In the genomic region with DNA sequence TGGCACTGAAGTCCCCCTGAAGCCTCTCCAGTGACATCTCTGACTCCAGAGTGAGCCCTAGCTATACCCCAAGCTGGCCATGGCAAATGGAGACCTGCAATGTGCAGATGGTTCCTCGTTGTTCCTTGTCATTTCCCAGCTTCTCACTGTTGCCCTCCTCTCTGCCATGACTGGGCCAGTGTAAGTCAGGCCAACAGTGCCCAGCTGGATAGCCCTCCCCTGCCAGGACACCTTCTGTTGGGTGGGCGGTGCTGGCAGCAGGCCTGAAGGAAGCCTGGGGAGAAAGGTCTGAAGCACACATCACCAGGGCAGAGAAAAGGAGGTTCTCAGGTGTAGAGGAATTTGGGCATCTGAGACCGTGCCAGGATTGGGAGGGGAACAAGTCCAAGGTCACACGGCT, we compare ENCODE assay signal across 23 mouse cellular contexts. TPM values are rescaled to one million over a fixed set of nuclear protein-coding genes. Genes with fewer than 3 reads are reported as not detected.
DNase-seq lines count a peak whose midpoint lies in the region; ATAC-seq and TF ChIP-seq lines count a peak whose summit lies in the region.
"Had no signal": no experiment of that assay in that cellular context is flagged by ENCODE, and none has a peak within 500 bp of the region (broad histone marks: within the 10 kb centered on the region; RNA-seq: fewer than 3 reads in every experiment).

No protein-coding gene starts in this region.

- intact Hi-C loops in gastrocnemius, postnatal 14 days (cut with DNase I; ENCODE audit: low total_unique reads), result no loop called here

- H3K4me1 ChIP-seq in cerebellum, adult 2 months (ENCODE audit: control insufficient read depth, insufficient read depth, low read length), result peaks cover 17% of the 10 kb centered on the region
- no peaks in the 10 kb centered on the region for H3K4me1 ChIP-seq in intestine, embryonic 15.5 days (replicated peaks)
- no peaks in the 10 kb centered on the region for H3K4me1 ChIP-seq in forebrain, embryonic 12.5 days
- H3K4me1 ChIP-seq: forebrain, embryonic 15.5 days had no signal

- 10% methylated on average over 4 of the region's 4 CpGs for WGBS in cerebellum, adult 2 months
- 82% methylated on average over 4 of the region's 4 CpGs for WGBS in intestine, embryonic 15.5 days
- whole genome bisulfite sequencing in forebrain, embryonic 12.5 days, result 84% methylated on average over 4 of the region's 4 CpGs

- TF ChIP-seq CTCF in cerebellum, adult 2 months (IDR thresholded peaks at IDR 0.05; ENCODE audit: borderline replicate concordance, insufficient read depth, low read depth, low read length), result no peak

- ATAC-seq in intestine, embryonic 15.5 days, result no peak
- ATAC-seq in forebrain, embryonic 12.5 days (ENCODE audit: low FRiP score), result no peak
- ATAC-seq: forebrain, embryonic 15.5 days; hindbrain, postnatal 0 days had no signal

- H3K4me3 ChIP-seq in cerebellum, adult 2 months (replicated peaks; ENCODE audit: insufficient read depth, low read depth, low read length), result peak overlapping the region; percentile 18
- no peak overlapping the region for H3K4me3 ChIP-seq in intestine, embryonic 15.5 days (replicated peaks)
- no peak overlapping the region for H3K4me3 ChIP-seq in forebrain, embryonic 12.5 days (replicated peaks)
- H3K4me3 ChIP-seq: embryonic facial prominence, embryonic 15.5 days; erythroblast, embryonic 14.5 days; forebrain, embryonic 10.5 days; forebrain, embryonic 15.5 days; heart, adult 2 months; heart, embryonic 15.5 days; hindbrain, embryonic 13.5 days had no signal

- no peaks in the 10 kb centered on the region for H3K9me3 ChIP-seq in intestine, embryonic 15.5 days
- H3K9me3 ChIP-seq in forebrain, embryonic 12.5 days, result no peaks in the 10 kb centered on the region
- H3K9me3 ChIP-seq: embryonic facial prominence, embryonic 15.5 days; forebrain, embryonic 10.5 days; forebrain, embryonic 15.5 days; heart, embryonic 15.5 days; hindbrain, embryonic 13.5 days had no signal

- peak overlapping the region; percentile 99 for H3K27ac ChIP-seq in cerebellum, adult 2 months (ENCODE audit: insufficient read depth, low read length)
- H3K27ac ChIP-seq in intestine, embryonic 15.5 days, result no peak overlapping the region
- H3K27ac ChIP-seq in forebrain, embryonic 12.5 days, result no peak overlapping the region
- H3K27ac ChIP-seq: embryonic facial prominence, embryonic 15.5 days; forebrain, embryonic 10.5 days; forebrain, embryonic 15.5 days; heart, adult 2 months; heart, embryonic 15.5 days; hindbrain, embryonic 13.5 days; hindbrain, postnatal 0 days had no signal

- H3K27me3 ChIP-seq in cerebellum, adult 2 months (ENCODE audit: control insufficient read depth, insufficient read depth, low read length), result no peaks in the 10 kb centered on the region
- peaks cover 28% of the 10 kb centered on the region for H3K27me3 ChIP-seq in intestine, embryonic 15.5 days (replicated peaks)
- H3K27me3 ChIP-seq in forebrain, embryonic 12.5 days, result peaks cover 36% of the 10 kb centered on the region
- H3K27me3 ChIP-seq: forebrain, embryonic 15.5 days had no signal

- H3K9ac ChIP-seq in intestine, embryonic 15.5 days, result no peak overlapping the region
- no peak overlapping the region for H3K9ac ChIP-seq in forebrain, embryonic 12.5 days
- H3K9ac ChIP-seq: embryonic facial prominence, embryonic 15.5 days; forebrain, embryonic 15.5 days; heart, embryonic 15.5 days; hindbrain, embryonic 13.5 days had no signal

- peak; percentile 91 for DNase-seq in cerebellum, adult 11 months
- peak; percentile 95 to 96 for DNase-seq in cerebellum, adult 2 months
- DNase-seq in cerebellum, postnatal 10 days, result peak; percentile 84 to 93
- DNase-seq in thymus, postnatal 36 days, result no peak
- DNase-seq in gastrocnemius, postnatal 14 days, result no peak
- DNase-seq: adrenal gland, adult 2 months; adrenal gland, postnatal 25 days; embryo, embryonic 11 days; heart, adult 2 months; heart, postnatal 14 days; kidney, adult 18-20 months had no signal

- no peak overlapping the region for H3K4me2 ChIP-seq in intestine, embryonic 15.5 days (replicated peaks)
- no peak overlapping the region for H3K4me2 ChIP-seq in forebrain, embryonic 12.5 days
- H3K4me2 ChIP-seq: embryonic facial prominence, embryonic 15.5 days; forebrain, embryonic 15.5 days; heart, embryonic 11.5 days; heart, embryonic 15.5 days; hindbrain, embryonic 13.5 days had no signal

- TF ChIP-seq POLR2A in cerebellum, adult 2 months (IDR thresholded peaks at IDR 0.05; ENCODE audit: borderline replicate concordance, insufficient read depth, low read length), result peak; percentile 52; the same call in 1 of the 2 replicates

- no peaks in the 10 kb centered on the region for H3K36me3 ChIP-seq in intestine, embryonic 15.5 days
- H3K36me3 ChIP-seq in forebrain, embryonic 12.5 days (replicated peaks), result no peaks in the 10 kb centered on the region
- H3K36me3 ChIP-seq: embryonic facial prominence, embryonic 15.5 days; forebrain, embryonic 10.5 days; forebrain, embryonic 15.5 days; heart, embryonic 15.5 days; hindbrain, embryonic 13.5 days had no signal

RNA-seq across cellular contexts. Expression of a gene that starts 3.7 kb away (rescaled TPM):
- 113 and 144 TPM in 2 replicates for polyA plus RNA-seq in cerebellum, adult 2 months (2012; rRNA removed)
- polyA plus RNA-seq in intestine, embryonic 15.5 days (2015; fragmentation: Nextera tagmentation; extraction: Ambion mirVana), result 0.26 and 0.28 TPM in 2 replicates
- 0.74 and 0.78 TPM in 2 replicates for polyA plus RNA-seq in forebrain, embryonic 12.5 days (2016; fragmentation: Nextera tagmentation; extraction: Ambion mirVana)
- 1 to 10 TPM; 8.2 to 8.7 TPM for total RNA-seq in gastrocnemius, postnatal 14 days (2021)
- total RNA-seq: common myeloid progenitor, adult 5-6 weeks; hematopoietic stem cell, adult 5-6 weeks had no signal
- polyA plus RNA-seq: erythroblast, embryonic 14.5 days had no signal

RNA-seq across cellular contexts. Expression of a gene that starts 23.2 kb away (rescaled TPM):
- 14.2 and 17.2 TPM in 2 replicates for polyA plus RNA-seq in cerebellum, adult 2 months (2012; rRNA removed)
- polyA plus RNA-seq in intestine, embryonic 15.5 days (2015; fragmentation: Nextera tagmentation; extraction: Ambion mirVana), result 48.5 and 52.7 TPM in 2 replicates
- polyA plus RNA-seq in forebrain, embryonic 12.5 days (2016; fragmentation: Nextera tagmentation; extraction: Ambion mirVana), result 21.4 and 21.5 TPM in 2 replicates
- total RNA-seq in gastrocnemius, postnatal 14 days (2021), result 100 to 1,000 TPM; 213 to 236 TPM

RNA-seq across cellular contexts. Expression of a gene that starts 47.7 kb away (rescaled TPM):
- polyA plus RNA-seq in cerebellum, adult 2 months (2012; rRNA removed), result 18.6 and 18.7 TPM in 2 replicates
- 58.2 and 60.6 TPM in 2 replicates for polyA plus RNA-seq in intestine, embryonic 15.5 days (2015; fragmentation: Nextera tagmentation; extraction: Ambion mirVana)
- polyA plus RNA-seq in forebrain, embryonic 12.5 days (2016; fragmentation: Nextera tagmentation; extraction: Ambion mirVana), result 68.2 and 72.9 TPM in 2 replicates
- 10 to 100 TPM; 15.7 to 20.4 TPM for total RNA-seq in gastrocnemius, postnatal 14 days (2021)

Comparison
In these comparisons a context has a peak if more than half of its experiments do, and no peak if none do; other contexts are left out.
1. DNase-seq: peak in cerebellum, adult 11 months (single experiment), cerebellum, adult 2 months (2 of 2) and cerebellum, postnatal 10 days (2 of 2); none in thymus, postnatal 36 days (0 of 2) and gastrocnemius, postnatal 14 days (single experiment).
2. RNA of a gene that starts 3.7 kb away (polyA plus RNA-seq): 113 to 144 TPM in cerebellum, adult 2 months; 0.74 to 0.78 TPM in forebrain, embryonic 12.5 days and 0.26 to 0.28 TPM in intestine, embryonic 15.5 days; every median in the first group is over 10 times any median in the second.